Mouse (Mus musculus) testis, adult 2 months (tissue): ENCODE results near the gene Oser1. TPM values are rescaled to one million over a fixed set of nuclear protein-coding genes. Genes with fewer than 3 reads are reported as not detected.
"Not testable (repeated sequence)": the region's sequence is repeated elsewhere in the genome, so short reads cannot be mapped to it uniquely, and the experiment has no call there.

ENCODE experiments used
- H3K27ac ChIP-seq: fragments of 200-500 bp; 2 replicates; pipeline ENCODE4 v1.5.1; 2012; ENCODE audit warnings: low read depth, low read length; ENCODE audit not compliant: control insufficient read depth, insufficient read depth
- H3K27me3 ChIP-seq: fragments of 200-500 bp; 2 replicates; pipeline ENCODE4 v1.6.1; 2012; ENCODE audit warnings: mild to moderate bottlenecking, low read length, moderate library complexity; ENCODE audit not compliant: control insufficient read depth, insufficient read depth
- H3K36me3 ChIP-seq: fragments of 200-500 bp; 2 replicates; pipeline ENCODE4 v1.6.1; 2012; ENCODE audit warnings: mild to moderate bottlenecking, low read length; ENCODE audit not compliant: control insufficient read depth, insufficient read depth
- H3K4me1 ChIP-seq: fragments of 200-500 bp; 2 replicates; pipeline ENCODE4 v1.6.1; 2012; ENCODE audit warnings: low read length; ENCODE audit not compliant: control insufficient read depth, insufficient read depth
- H3K4me3 ChIP-seq: fragments of 200-500 bp; 2 replicates; pipeline ENCODE4 v1.5.1; 2012; ENCODE audit warnings: low read depth, mild to moderate bottlenecking, low read length, moderate library complexity, mixed read lengths; ENCODE audit not compliant: control insufficient read depth
- CTCF ChIP-seq: fragments of 200-500 bp; IDR thresholded peaks from 2 replicates; pipeline ENCODE4 v1.5.1; 2012; ENCODE audit warnings: low read depth, mild to moderate bottlenecking, inconsistent platforms, low read length, moderate library complexity; ENCODE audit not compliant: control insufficient read depth, insufficient read depth, insufficient replicate concordance
- POLR2A ChIP-seq: fragments of 200-500 bp; IDR thresholded peaks from 2 replicates; pipeline ENCODE4 v1.6.1; 2012; ENCODE audit warnings: low read depth, mild to moderate bottlenecking, inconsistent platforms, low read length, moderate library complexity; ENCODE audit not compliant: control insufficient read depth
- polyA plus RNA-seq: library from polyadenylated mRNA; depleted of rRNA; stranded (reverse); fragments of >200 nt; gene quantifications from 2 replicates; pipeline ENCODE4 v1.2.3, GENCODE M21; 2012

The Oser1 gene
- polyA plus RNA-seq, 1 experiment, result 304 TPM

DNA sequence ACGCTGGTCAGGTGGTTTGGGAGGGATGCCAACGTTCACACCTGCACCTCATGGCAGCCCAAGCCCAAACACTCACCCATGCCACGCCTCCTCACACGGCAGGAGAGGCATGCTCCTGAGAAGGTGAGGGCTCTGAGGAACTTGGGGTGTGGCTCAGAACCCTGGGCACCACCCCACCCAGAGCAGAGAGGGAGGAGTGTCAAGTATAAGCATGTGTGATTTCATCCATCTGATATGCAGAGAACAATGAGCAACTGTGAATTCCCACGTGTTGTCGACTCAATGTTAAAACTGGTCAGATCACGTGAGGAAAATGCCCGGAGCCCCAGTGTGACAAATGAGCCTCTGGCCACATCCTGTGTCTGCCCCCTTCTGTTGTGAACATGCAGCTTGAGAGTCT lies 42.3 kb upstream of the Oser1 start:
- Histone ChIP-seq H3K4me1 (peaks cover 4% of the 10 kb centered on the region), H3K27ac (no peak overlapping the region), H3K27me3 (no peaks in the 10 kb centered on the region), H3K4me3 (no peak overlapping the region), H3K36me3 (no peaks in the 10 kb centered on the region)
- TF ChIP-seq CTCF (no peak), POLR2A (no peak)

DNA sequence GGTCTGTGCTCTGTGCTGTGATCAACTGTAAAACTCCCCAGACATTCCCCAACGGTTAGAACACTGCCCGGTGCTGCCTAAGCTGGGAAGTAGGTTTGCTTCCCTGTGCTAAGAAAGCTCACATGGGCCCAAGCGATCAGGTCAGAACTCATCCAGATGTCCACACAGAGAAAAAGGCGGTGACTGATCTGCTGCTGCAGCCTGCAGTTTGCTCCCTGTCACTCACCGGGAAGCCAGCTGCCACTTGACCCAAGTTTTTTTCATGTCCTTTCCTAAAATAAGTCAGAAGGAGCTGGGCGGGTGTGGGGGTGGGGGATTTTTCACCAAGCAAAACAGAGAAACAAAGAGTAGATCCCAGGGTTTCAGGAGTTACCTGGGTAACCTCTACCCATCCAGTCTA lies 40.1 kb upstream of the Oser1 start:
- H3K4me1 ChIP-seq, result no peaks in the 10 kb centered on the region
- no peak overlapping the region for H3K4me3 ChIP-seq
- no peaks in the 10 kb centered on the region for H3K36me3 ChIP-seq
- no peak for TF ChIP-seq CTCF
- TF ChIP-seq POLR2A, result no peak
- H3K27me3 ChIP-seq, result no peaks in the 10 kb centered on the region
- no peak overlapping the region for H3K27ac ChIP-seq

DNA sequence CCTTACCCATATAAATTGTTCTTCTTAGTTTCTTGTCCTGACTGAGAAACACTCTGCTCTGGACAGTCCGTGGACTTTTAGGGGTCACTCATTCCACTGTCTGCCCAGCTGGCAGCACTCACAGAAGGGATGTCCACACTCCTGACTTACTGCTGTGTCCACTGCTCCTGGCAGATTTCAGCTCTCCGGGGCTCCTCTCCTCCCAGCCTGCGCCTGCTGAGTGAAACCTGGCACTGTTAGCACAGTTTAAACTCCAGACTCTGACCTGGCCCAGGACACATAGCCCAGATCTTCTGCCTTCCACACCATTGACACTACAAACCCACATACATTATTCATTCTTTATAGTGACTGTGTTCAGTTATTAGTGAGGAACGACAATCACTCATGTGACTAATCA lies 39.5 kb upstream of the Oser1 start:
- no peaks in the 10 kb centered on the region for H3K4me1 ChIP-seq
- TF ChIP-seq POLR2A (no peak), CTCF (no peak)
- H3K36me3 ChIP-seq, result no peaks in the 10 kb centered on the region
- no peak overlapping the region for H3K27ac ChIP-seq
- H3K4me3 ChIP-seq, result no peak overlapping the region
- no peaks in the 10 kb centered on the region for H3K27me3 ChIP-seq

DNA sequence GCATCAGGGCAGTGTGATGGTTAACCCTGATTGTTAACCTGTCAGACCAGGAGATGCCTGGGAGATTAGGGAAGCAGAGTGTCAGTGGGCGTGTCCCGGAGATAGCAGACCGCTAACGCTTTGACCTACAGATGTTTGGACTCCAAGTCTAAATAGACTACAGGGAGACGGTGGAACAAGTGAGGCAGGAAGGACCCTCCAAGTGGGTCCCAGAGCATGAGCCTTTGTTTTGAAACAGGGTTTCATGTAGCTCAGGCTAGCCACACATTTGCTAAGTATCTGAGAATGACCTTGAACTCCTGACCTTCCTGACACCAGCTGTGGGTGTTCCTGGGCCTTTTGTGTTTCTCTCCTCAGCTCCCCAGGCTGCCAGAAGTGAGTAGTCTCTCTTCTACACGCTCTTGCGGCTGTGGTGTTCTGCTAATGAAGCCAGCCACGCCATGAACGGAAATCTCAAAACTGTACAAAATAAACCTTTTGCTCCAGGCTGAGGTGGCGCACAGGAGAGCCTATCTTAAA lies 38.8 kb upstream of the Oser1 start:
- TF ChIP-seq POLR2A, result no peak
- TF ChIP-seq CTCF, result no peak
- H3K27me3 ChIP-seq, result no peaks in the 10 kb centered on the region
- no peak overlapping the region for H3K27ac ChIP-seq

DNA sequence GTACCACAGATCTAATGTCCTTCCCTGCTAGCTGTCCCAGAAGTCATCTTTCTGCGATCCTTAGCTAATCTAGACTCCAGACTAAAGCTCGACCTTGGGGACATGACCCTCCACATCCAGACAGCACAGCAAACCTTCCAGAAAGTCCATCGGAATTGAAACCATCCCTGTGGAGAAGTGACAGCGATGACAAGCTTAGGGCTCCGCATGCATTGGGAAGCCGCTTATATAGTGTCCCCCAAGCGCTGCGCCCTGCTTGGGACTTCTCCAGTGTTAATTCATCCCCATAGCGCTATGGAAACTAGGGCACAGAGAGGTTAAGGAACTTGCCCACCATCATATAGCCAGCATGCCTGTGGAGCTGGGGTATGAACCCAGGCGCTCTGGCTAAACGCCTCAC lies 38.3 kb upstream of the Oser1 start:
- Histone ChIP-seq H3K27me3 (no peaks in the 10 kb centered on the region), H3K36me3 (no peaks in the 10 kb centered on the region), H3K4me3 (no peak overlapping the region), H3K4me1 (no peaks in the 10 kb centered on the region; the same call in 1 of the 2 replicates), H3K27ac (no peak overlapping the region)
- TF ChIP-seq CTCF, result no peak
- no peak for TF ChIP-seq POLR2A

More for the DNA sequence above, 38.8 kb upstream of the Oser1 start:
- Histone ChIP-seq H3K36me3 (no peaks in the 10 kb centered on the region), H3K4me3 (no peak overlapping the region), H3K4me1 (no peaks in the 10 kb centered on the region; the same call in 1 of the 2 replicates)

DNA sequence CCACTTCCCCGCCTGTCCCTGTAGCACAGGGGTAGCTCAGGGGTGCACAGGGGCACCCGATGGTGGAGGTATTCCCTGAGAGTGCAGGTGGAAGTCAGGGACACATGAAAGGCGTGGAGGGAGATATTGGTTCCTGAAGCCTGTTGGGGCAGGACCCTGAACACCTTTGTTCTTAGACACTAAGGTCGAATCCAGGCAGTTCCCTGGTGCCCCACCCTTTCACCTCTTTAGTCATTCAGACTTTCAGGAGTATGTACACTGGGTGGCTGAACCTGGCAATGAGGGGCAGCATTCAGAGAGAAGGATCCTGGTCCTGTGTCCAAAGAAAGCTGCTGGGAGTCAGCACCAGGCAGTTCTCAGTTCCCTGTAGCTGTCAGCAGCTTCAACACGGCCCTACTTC lies 37.9 kb upstream of the Oser1 start:
- no peak overlapping the region for H3K27ac ChIP-seq

DNA sequence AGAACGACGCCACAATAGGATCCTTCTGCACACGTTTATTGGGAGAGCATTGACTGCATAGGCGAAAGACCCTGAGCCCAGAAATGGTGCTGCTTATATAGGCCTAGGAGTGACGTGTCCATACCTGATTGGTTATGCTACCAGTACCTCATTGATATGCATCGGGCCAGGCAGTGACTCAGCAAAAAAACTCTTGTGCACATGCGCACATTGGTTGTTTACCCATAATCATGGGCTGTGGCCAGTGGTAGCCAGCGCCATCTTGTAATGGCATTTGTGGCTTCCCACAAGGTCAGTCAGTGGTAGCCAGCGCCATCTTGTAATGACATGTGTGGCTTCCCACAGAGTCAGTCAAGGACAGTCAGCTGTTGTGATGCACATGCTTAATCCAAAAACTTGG lies 36.8 kb upstream of the Oser1 start:
- not testable (repeated sequence) for H3K27ac ChIP-seq, H3K36me3 ChIP-seq, H3K4me1 ChIP-seq, H3K4me3 ChIP-seq, H3K27me3 ChIP-seq

More for the DNA sequence above, 37.9 kb upstream of the Oser1 start:
- TF ChIP-seq CTCF (no peak), POLR2A (no peak)
- H3K4me1 ChIP-seq, result no peaks in the 10 kb centered on the region; the same call in 1 of the 2 replicates
- no peaks in the 10 kb centered on the region for H3K27me3 ChIP-seq
- H3K4me3 ChIP-seq, result no peak overlapping the region
- H3K36me3 ChIP-seq, result no peaks in the 10 kb centered on the region

DNA sequence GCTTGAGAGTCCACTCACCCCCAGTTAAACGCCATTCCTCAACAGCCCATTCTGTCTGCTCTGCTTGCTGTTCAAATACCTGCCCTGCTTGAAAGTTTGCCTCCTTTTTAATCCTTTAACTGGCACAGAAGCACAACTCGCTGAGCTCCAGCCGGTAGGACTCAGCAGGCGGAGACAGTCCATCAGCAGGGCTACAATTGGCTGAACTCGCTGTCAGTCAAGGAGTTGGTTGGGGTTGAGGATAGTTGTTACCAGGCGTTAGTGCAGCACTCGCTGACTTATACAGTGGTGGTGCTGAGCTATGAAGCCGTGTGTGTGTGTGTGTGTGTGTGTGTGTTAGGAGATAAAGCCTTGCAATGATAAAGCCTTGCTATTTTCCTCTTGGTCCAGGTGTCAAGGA lies 36.1 kb upstream of the Oser1 start:
- Histone ChIP-seq H3K27me3 (no peaks in the 10 kb centered on the region), H3K4me3 (no peak overlapping the region), H3K4me1 (no peaks in the 10 kb centered on the region; the same call in 1 of the 2 replicates), H3K36me3 (no peaks in the 10 kb centered on the region), H3K27ac (no peak overlapping the region)
- TF ChIP-seq CTCF (no peak), POLR2A (no peak)
